Mouse (Mus musculus) macrophage (primary cell): ENCODE measurements at regions not wholly inside any gene's neighbourhood (a gene's known extent, or its start where the extent isn't known, plus 50 kb on each side); places are given as distances from the start of the nearest gene placed in this dataset.
A peak's percentile ranks its signal among the peaks of the same experiment; 100 is the strongest.

Experiments used
- H3K27ac ChIP-seq: fragments of 350-480 bp; formaldehyde crosslinking; 2 replicates; pipeline ENCODE4 v1.9.0; 2021
- H3K36me3 ChIP-seq: fragments of 350-480 bp; formaldehyde crosslinking; 2 replicates; pipeline ENCODE4 v1.9.0; 2021; ENCODE audit errors: inconsistent target
- H3K4me3 ChIP-seq: fragments of 350-480 bp; formaldehyde crosslinking; 2 replicates; pipeline ENCODE4 v1.9.0; 2021; ENCODE audit errors: inconsistent target
- H3K79me2 ChIP-seq: fragments of 350-480 bp; formaldehyde crosslinking; 2 replicates; pipeline ENCODE4 v1.9.0; 2021; ENCODE audit errors: inconsistent target
- WGBS: methylation state at CpG from one replicate; pipeline ENCODE4 v1.1.7; 2026; ENCODE audit warnings: inconsistent platforms; ENCODE audit not compliant: missing documents; 5-methylcytosine and 5-hydroxymethylcytosine counted together

GRCm38 (mm10) chr10:66885575-66885974, 210.3 kb upstream of the Jmjd1c start:
- Histone ChIP-seq H3K27ac (no peak overlapping the region), H3K36me3 (no peaks in the 10 kb centered on the region), H3K79me2 (no peaks in the 10 kb centered on the region), H3K4me3 (no peak overlapping the region)
- WGBS, result 87% methylated on average over 5 of the region's 5 CpGs

GRCm38 (mm10) chr10:66889786-66890555, 206.0 kb upstream of the Jmjd1c start:
- Histone ChIP-seq H3K79me2 (no peaks in the 10 kb centered on the region), H3K27ac (no peak overlapping the region), H3K4me3 (no peak overlapping the region), H3K36me3 (no peaks in the 10 kb centered on the region)
- WGBS, result 91% methylated on average over 12 of the region's 12 CpGs

- Histone ChIP-seq H3K27ac (no peak overlapping the region), H3K79me2 (no peaks in the 10 kb centered on the region), H3K36me3 (no peaks in the 10 kb centered on the region), H3K4me3 (no peak overlapping the region)
- WGBS, result 86% methylated on average over 1 of the region's 1 CpGs
These were observed 204.1 kb upstream of the Jmjd1c start for GRCm38 (mm10) chr10:66891811-66892210.

GRCm38 (mm10) chr10:66893836-66894235, 202.1 kb upstream of the Jmjd1c start:
- H3K79me2 ChIP-seq, result no peaks in the 10 kb centered on the region
- WGBS, result 94% methylated on average over 14 of the region's 14 CpGs
- H3K27ac ChIP-seq, result no peak overlapping the region
- H3K36me3 ChIP-seq, result no peaks in the 10 kb centered on the region
- no peak overlapping the region for H3K4me3 ChIP-seq

- Histone ChIP-seq H3K4me3 (no peak overlapping the region), H3K79me2 (no peaks in the 10 kb centered on the region), H3K36me3 (no peaks in the 10 kb centered on the region), H3K27ac (no peak overlapping the region)
- WGBS, result 93% methylated on average over 11 of the region's 11 CpGs
These were observed 199.0 kb upstream of the Jmjd1c start for GRCm38 (mm10) chr10:66896698-66897622.

GRCm38 (mm10) chr10:66899724-66900123, 196.2 kb upstream of the Jmjd1c start:
- 100% methylated on average over 3 of the region's 5 CpGs for WGBS

GRCm38 (mm10) chr10:66900781-66901180, 195.1 kb upstream of the Jmjd1c start:
- Histone ChIP-seq H3K27ac (no peak overlapping the region), H3K36me3 (no peaks in the 10 kb centered on the region), H3K4me3 (no peak overlapping the region), H3K79me2 (no peaks in the 10 kb centered on the region)
- WGBS, result 82% methylated on average over 10 of the region's 10 CpGs

More at GRCm38 (mm10) chr10:66899724-66900123, 196.2 kb upstream of the Jmjd1c start:
- no peak overlapping the region for H3K4me3 ChIP-seq
- H3K79me2 ChIP-seq, result no peaks in the 10 kb centered on the region
- no peak overlapping the region for H3K27ac ChIP-seq
- H3K36me3 ChIP-seq, result no peaks in the 10 kb centered on the region

GRCm38 (mm10) chr10:66901873-66902272, 194.1 kb upstream of the Jmjd1c start:
- Histone ChIP-seq H3K79me2 (no peaks in the 10 kb centered on the region), H3K36me3 (no peaks in the 10 kb centered on the region), H3K4me3 (no peak overlapping the region), H3K27ac (no peak overlapping the region)
- 39% methylated on average over 9 of the region's 9 CpGs for WGBS

GRCm38 (mm10) chr10:66904552-66905367, 191.2 kb upstream of the Jmjd1c start:
- H3K27ac ChIP-seq, result no peak overlapping the region
- no peaks in the 10 kb centered on the region for H3K79me2 ChIP-seq
- no peak overlapping the region for H3K4me3 ChIP-seq
- no peaks in the 10 kb centered on the region for H3K36me3 ChIP-seq
- 62% methylated on average over 9 of the region's 10 CpGs for WGBS

- 78% methylated on average over 4 of the region's 4 CpGs for WGBS
- Histone ChIP-seq H3K36me3 (no peaks in the 10 kb centered on the region), H3K27ac (no peak overlapping the region), H3K4me3 (no peak overlapping the region), H3K79me2 (no peaks in the 10 kb centered on the region)
These were observed 188.1 kb upstream of the Jmjd1c start for GRCm38 (mm10) chr10:66907842-66908241.

- Histone ChIP-seq H3K79me2 (no peaks in the 10 kb centered on the region), H3K4me3 (no peak overlapping the region), H3K36me3 (no peaks in the 10 kb centered on the region), H3K27ac (no peak overlapping the region; the same call in 1 of the 2 replicates)
- 30% methylated on average over 11 of the region's 12 CpGs for WGBS
These were observed 186.6 kb upstream of the Jmjd1c start for GRCm38 (mm10) chr10:66909204-66909889.

- H3K36me3 ChIP-seq, result no peaks in the 10 kb centered on the region
- no peaks in the 10 kb centered on the region for H3K79me2 ChIP-seq
- no peak overlapping the region for H3K4me3 ChIP-seq
- H3K27ac ChIP-seq, result no peak overlapping the region
- WGBS, result 86% methylated on average over 16 of the region's 17 CpGs
These were observed 185.8 kb upstream of the Jmjd1c start for GRCm38 (mm10) chr10:66909905-66910681.

GRCm38 (mm10) chr10:66911261-66911911, 184.5 kb upstream of the Jmjd1c start:
- Histone ChIP-seq H3K4me3 (no peak overlapping the region), H3K27ac (peak overlapping the region; percentile 19; the same call in 1 of the 2 replicates), H3K79me2 (no peaks in the 10 kb centered on the region), H3K36me3 (no peaks in the 10 kb centered on the region)
- 42% methylated on average over 10 of the region's 10 CpGs for WGBS
